Comparison of ENCODE assay signal across 9 mouse cellular contexts in the genomic region with DNA sequence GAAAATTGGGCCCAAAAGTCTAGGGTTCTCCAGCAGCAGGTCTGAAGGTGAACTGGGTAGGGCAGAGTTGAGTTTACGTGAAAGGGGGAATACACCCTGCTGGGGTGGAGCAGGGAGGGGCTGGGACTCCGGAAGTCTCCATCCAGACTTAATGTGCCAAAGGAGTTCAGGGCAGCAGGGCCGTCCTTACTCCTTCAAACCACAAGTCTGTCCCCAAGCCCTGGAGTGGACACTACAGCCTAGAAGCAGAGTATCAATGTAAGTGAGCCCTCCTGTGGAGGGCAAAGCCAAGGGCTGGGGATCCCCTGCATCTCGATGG. TPM values are rescaled to one million over a fixed set of nuclear protein-coding genes. Genes with fewer than 3 reads are reported as not detected.
A peak's percentile ranks its signal among the peaks of the same experiment; 100 is the strongest.
DNase-seq lines count a peak whose midpoint lies in the region; ATAC-seq and TF ChIP-seq lines count a peak whose summit lies in the region.
"Had no signal": no experiment of that assay in that cellular context is flagged by ENCODE, and none has a peak within 500 bp of the region (broad histone marks: within the 10 kb centered on the region; RNA-seq: fewer than 3 reads in every experiment).

No protein-coding gene starts in this region.

- TF ChIP-seq POLR2A in cortical plate, adult 2 months (IDR thresholded peaks at IDR 0.05; ENCODE audit: extremely low read depth, insufficient read depth, low read length) = no peak

- H3K9me3 ChIP-seq in intestine, embryonic 15.5 days = no peaks in the 10 kb centered on the region
- no peaks in the 10 kb centered on the region for H3K9me3 ChIP-seq in midbrain, embryonic 10.5 days (replicated peaks)

- H3K9ac ChIP-seq in intestine, embryonic 15.5 days = 0 out of 2 replicates have a peak overlapping the region, but pooled peaks have one; percentile 5

- TF ChIP-seq CTCF in gastrocnemius, adult 2 months (IDR thresholded peaks at IDR 0.05) = no peak
- no peak for TF ChIP-seq CTCF in cortical plate, adult 2 months (IDR thresholded peaks at IDR 0.05; ENCODE audit: extremely low read depth, insufficient read depth, low read length)

- ATAC-seq in intestine, embryonic 15.5 days = no peak

- H3K36me3 ChIP-seq in intestine, embryonic 15.5 days = no peaks in the 10 kb centered on the region
- no peaks in the 10 kb centered on the region for H3K36me3 ChIP-seq in midbrain, embryonic 10.5 days

- WGBS in intestine, embryonic 15.5 days = 47% methylated on average over 4 of the region's 4 CpGs
- 46% methylated on average over 4 of the region's 4 CpGs for WGBS in midbrain, embryonic 10.5 days

- intact Hi-C loops in gastrocnemius, adult 2 months (cut with DNase I) = no loop called here
- intact Hi-C loops in gastrocnemius, postnatal 14 days (cut with DNase I; ENCODE audit: low total_unique reads) = no loop called here

- no peak for DNase-seq in gastrocnemius, adult 2 months
- DNase-seq in gastrocnemius, postnatal 10 days = no peak
- DNase-seq in midbrain, embryonic 10.5 days (ENCODE audit: low spot score) = no peak
- DNase-seq in ovary, postnatal 36 days (ENCODE audit: low spot score) = no peak
- DNase-seq in gastrocnemius, postnatal 14 days = no peak
- no peak for DNase-seq in thymus, postnatal 14 days

- peak overlapping the region; percentile 82 for H3K27ac ChIP-seq in gastrocnemius, adult 2 months
- H3K27ac ChIP-seq in cortical plate, adult 2 months (ENCODE audit: insufficient read depth, low read length) = 0 out of 2 replicates have a peak overlapping the region, but pooled peaks have one; percentile 41
- peak overlapping the region; percentile 89 for H3K27ac ChIP-seq in intestine, embryonic 15.5 days
- peak overlapping the region; percentile 96 for H3K27ac ChIP-seq in midbrain, embryonic 10.5 days (replicated peaks)

- H3K4me1 ChIP-seq in cortical plate, adult 2 months (ENCODE audit: control insufficient read depth, insufficient read depth, low read length) = peaks cover 2% of the 10 kb centered on the region; the same call in 1 of the 2 replicates
- H3K4me1 ChIP-seq in intestine, embryonic 15.5 days (replicated peaks) = peaks cover 34% of the 10 kb centered on the region
- H3K4me1 ChIP-seq in midbrain, embryonic 10.5 days = peaks cover 50% of the 10 kb centered on the region

- H3K4me3 ChIP-seq in gastrocnemius, adult 2 months = peak overlapping the region; percentile 71
- H3K4me3 ChIP-seq in cortical plate, adult 2 months (ENCODE audit: insufficient read depth, low read length) = peak overlapping the region; percentile 88
- peak overlapping the region; percentile 40; the same call in 1 of the 2 replicates for H3K4me3 ChIP-seq in intestine, embryonic 15.5 days (replicated peaks)
- H3K4me3 ChIP-seq in midbrain, embryonic 10.5 days = peak overlapping the region; percentile 78; the same call in 1 of the 2 replicates

- no peaks in the 10 kb centered on the region; the same call in 1 of the 2 replicates for H3K27me3 ChIP-seq in intestine, embryonic 15.5 days (replicated peaks)
- peaks cover 33% of the 10 kb centered on the region for H3K27me3 ChIP-seq in midbrain, embryonic 10.5 days (ENCODE audit: low read depth, poor library complexity, severe bottlenecking)

- peak overlapping the region; percentile 87 for H3K4me2 ChIP-seq in intestine, embryonic 15.5 days (replicated peaks)

RNA-seq across cellular contexts. Expression of a gene that starts 2.4 kb away (rescaled TPM):
- total RNA-seq in gastrocnemius, adult 2 months (2021) = 100 to 1,000 TPM; 345 to 399 TPM
- 100 to 1,000 TPM; 300 to 302 TPM for total RNA-seq in gastrocnemius, postnatal 10 days (2021)
- 72.7 and 73.3 TPM in 2 replicates for polyA plus RNA-seq in cortical plate, adult 2 months (2012; rRNA removed)
- 27.7 and 32.1 TPM in 2 replicates for polyA plus RNA-seq in intestine, embryonic 15.5 days (2015; fragmentation: Nextera tagmentation; extraction: Ambion mirVana)
- polyA plus RNA-seq in midbrain, embryonic 10.5 days (2016; fragmentation: Nextera tagmentation; extraction: Ambion mirVana) = 24.6 and 38.7 TPM in 2 replicates
- total RNA-seq in gastrocnemius, postnatal 14 days (2021) = 100 to 1,000 TPM; 307 to 323 TPM

RNA-seq across cellular contexts. Expression of a gene that starts 22.1 kb away (rescaled TPM):
- not detected for total RNA-seq in gastrocnemius, adult 2 months (2021)
- not detected for total RNA-seq in gastrocnemius, postnatal 10 days (2021)
- not detected in 2 replicates for polyA plus RNA-seq in cortical plate, adult 2 months (2012; rRNA removed)
- 0.93 and 1.5 TPM in 2 replicates for polyA plus RNA-seq in intestine, embryonic 15.5 days (2015; fragmentation: Nextera tagmentation; extraction: Ambion mirVana)
- polyA plus RNA-seq in midbrain, embryonic 10.5 days (2016; fragmentation: Nextera tagmentation; extraction: Ambion mirVana) = 1.4 and 1.5 TPM in 2 replicates
- not detected for total RNA-seq in gastrocnemius, postnatal 14 days (2021)

RNA-seq across cellular contexts. Expression of a gene that starts 40.3 kb away (rescaled TPM):
- total RNA-seq in gastrocnemius, adult 2 months (2021) = not detected
- total RNA-seq in gastrocnemius, postnatal 10 days (2021) = not detected
- not detected in 2 replicates for polyA plus RNA-seq in cortical plate, adult 2 months (2012; rRNA removed)
- polyA plus RNA-seq in intestine, embryonic 15.5 days (2015; fragmentation: Nextera tagmentation; extraction: Ambion mirVana) = 0.18 TPM in 1 of 2 replicates, not detected in the other
- 1.9 and 2.0 TPM in 2 replicates for polyA plus RNA-seq in midbrain, embryonic 10.5 days (2016; fragmentation: Nextera tagmentation; extraction: Ambion mirVana)
- not detected for total RNA-seq in gastrocnemius, postnatal 14 days (2021)
- polyA plus RNA-seq: limb, embryonic 11.5 days had no signal

Comparison
In these comparisons a context has a peak if more than half of its experiments do, and no peak if none do; other contexts are left out.
1. H3K27ac ChIP-seq: peak in every context shown above with its lines; median percentile 96 in midbrain, embryonic 10.5 days; 89 in intestine, embryonic 15.5 days; 82 in gastrocnemius, adult 2 months; 41 in cortical plate, adult 2 months.